In genomic region chr12:29136850-29137268, GRCm38 (mm10) we compare ENCODE assay signal across 8 mouse cellular contexts.
A peak's percentile ranks its signal among the peaks of the same experiment; 100 is the strongest.
DNase-seq lines count a peak whose midpoint lies in the region; ATAC-seq lines count a peak whose summit lies in the region.

No protein-coding gene starts in this region.

- 23% methylated on average over 5 of the region's 5 CpGs for WGBS in forebrain, embryonic 13.5 days

- peak; percentile 28 for DNase-seq in urinary bladder, postnatal 14 days (ENCODE audit: low spot score)
- no peak for DNase-seq in urinary bladder, postnatal 10 days (ENCODE audit: low spot score)
- DNase-seq in heart, postnatal 4 days, result peak; percentile 87
- peak; percentile 71 to 76 for DNase-seq in left cerebral cortex, postnatal 10 days (ENCODE audit: extremely low spot score in 1 of 2, low spot score in 2 of 2)
- peak; percentile 70 for DNase-seq in right cerebral cortex, postnatal 14 days
- DNase-seq in thymus, postnatal 14 days, result no peak
- no peak for DNase-seq in thymus, postnatal 36 days

- H3K4me1 ChIP-seq in forebrain, embryonic 13.5 days, result peaks cover 40% of the 10 kb centered on the region

- H3K36me3 ChIP-seq in forebrain, embryonic 13.5 days (ENCODE audit: poor library complexity, severe bottlenecking), result no peaks in the 10 kb centered on the region

- no peak overlapping the region for H3K4me3 ChIP-seq in forebrain, embryonic 13.5 days

- H3K27ac ChIP-seq in forebrain, embryonic 13.5 days, result peak overlapping the region; percentile 83

- ATAC-seq in forebrain, embryonic 13.5 days, result peak; percentile 92

- H3K27me3 ChIP-seq in forebrain, embryonic 13.5 days, result no peaks in the 10 kb centered on the region

- intact Hi-C loops in left cerebral cortex, postnatal 10 days (cut with DNase I), result loop anchor here (10.0 kb wide), 1 partner anchor 432 kb away; no protein-coding TSS in a partner anchor

- H3K9me3 ChIP-seq in forebrain, embryonic 13.5 days (replicated peaks), result no peaks in the 10 kb centered on the region

- no peak overlapping the region for H3K4me2 ChIP-seq in forebrain, embryonic 13.5 days

- no peak overlapping the region for H3K9ac ChIP-seq in forebrain, embryonic 13.5 days

Comparison
In these comparisons a context has a peak if more than half of its experiments do, and no peak if none do; other contexts are left out.
1. DNase-seq: peak in urinary bladder, postnatal 14 days (single experiment), heart, postnatal 4 days (single experiment), left cerebral cortex, postnatal 10 days (2 of 2) and right cerebral cortex, postnatal 14 days (single experiment); none in urinary bladder, postnatal 10 days (single experiment), thymus, postnatal 14 days (single experiment) and thymus, postnatal 36 days (0 of 2).